Mouse (Mus musculus): ENCODE measurements around the gene Map4k4.

The Map4k4 gene

DNA sequence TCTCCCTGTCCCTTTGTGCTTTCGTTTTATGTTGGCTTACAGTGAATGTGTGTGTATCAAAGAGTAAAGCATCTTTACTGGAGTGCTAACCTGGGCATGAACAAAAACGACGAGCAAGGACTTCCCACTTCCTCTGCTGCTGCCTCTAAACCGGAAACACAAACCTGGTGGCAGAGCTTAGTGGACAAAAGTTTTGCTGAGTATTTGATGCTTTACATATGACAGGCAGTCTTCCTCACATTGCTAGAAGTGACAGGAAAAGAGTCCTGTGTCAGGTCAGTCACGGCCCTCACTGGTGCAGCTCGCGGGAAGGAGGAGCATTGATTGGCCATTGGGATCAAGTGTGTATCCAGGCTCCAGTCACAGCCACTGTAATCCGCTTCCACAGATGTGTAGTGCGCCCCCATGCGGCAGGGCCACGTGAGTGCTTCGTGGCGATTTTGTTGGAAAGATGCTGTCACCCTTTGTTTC is 35.7 kb downstream of the Map4k4 start:
- under 1% methylated on average over 13 of the region's 13 CpGs for WGBS

DNA sequence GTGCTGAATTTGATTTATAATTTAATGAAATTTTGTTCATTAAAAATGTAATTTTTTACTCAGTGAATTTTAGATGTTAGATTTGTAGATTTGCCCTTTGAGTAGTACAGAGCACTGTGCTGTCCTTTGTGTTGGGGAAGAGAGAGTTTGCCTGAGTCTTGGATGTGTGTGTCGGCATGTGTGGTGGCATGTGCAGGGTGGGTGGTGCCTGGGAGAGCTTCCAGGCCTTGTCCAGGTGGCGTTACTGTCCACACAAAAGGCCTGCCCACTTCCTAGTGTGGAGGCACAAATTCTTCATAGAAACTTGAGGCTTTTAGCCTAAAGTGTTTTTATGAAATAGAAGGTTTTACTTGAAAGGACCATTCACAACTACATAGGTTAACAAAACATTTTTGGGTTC is 36.2 kb downstream of the Map4k4 start:
- 11% methylated on average over 2 of the region's 2 CpGs for WGBS

DNA sequence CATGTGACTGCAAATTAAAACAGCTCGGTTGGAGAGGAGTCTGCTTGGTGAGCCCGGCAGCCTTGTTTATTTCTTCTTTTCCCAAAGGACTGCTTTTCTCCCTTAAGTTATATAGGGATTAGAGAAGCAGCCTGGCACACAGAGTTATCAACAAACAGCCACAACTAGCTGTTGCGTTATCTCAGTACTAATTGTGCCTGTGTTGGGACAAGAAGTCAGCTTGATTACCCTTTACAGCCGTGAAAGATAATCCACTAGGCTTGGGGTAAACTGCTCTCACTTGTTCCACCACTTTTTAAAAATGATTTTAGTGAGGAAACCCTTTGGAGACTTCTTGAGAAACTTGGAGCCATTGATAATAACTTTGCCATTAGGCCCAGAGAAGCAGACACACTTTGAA is 36.9 kb downstream of the Map4k4 start:
- 34% methylated on average over 4 of the region's 4 CpGs for WGBS

DNA sequence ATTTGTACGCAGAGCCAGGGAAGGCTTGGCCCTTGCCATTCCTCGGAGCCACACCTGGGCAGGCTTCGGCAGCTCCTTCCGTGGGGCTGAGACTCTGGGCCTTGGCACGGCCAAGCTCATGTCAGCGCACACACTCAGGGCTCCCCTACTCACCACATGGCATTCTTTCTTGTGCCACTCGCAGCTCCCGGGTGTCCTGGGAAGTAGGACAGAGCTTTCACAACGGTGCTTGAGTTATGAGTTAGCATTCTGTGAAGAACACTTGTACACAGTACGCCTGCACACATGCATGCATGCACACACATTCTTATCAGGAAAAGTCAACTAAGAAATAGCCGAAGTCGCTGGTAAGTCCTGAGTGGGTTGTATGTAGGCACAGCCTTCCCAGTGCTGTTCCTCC is 38.7 kb downstream of the Map4k4 start:
- WGBS = 40% methylated on average over 12 of the region's 12 CpGs

DNA sequence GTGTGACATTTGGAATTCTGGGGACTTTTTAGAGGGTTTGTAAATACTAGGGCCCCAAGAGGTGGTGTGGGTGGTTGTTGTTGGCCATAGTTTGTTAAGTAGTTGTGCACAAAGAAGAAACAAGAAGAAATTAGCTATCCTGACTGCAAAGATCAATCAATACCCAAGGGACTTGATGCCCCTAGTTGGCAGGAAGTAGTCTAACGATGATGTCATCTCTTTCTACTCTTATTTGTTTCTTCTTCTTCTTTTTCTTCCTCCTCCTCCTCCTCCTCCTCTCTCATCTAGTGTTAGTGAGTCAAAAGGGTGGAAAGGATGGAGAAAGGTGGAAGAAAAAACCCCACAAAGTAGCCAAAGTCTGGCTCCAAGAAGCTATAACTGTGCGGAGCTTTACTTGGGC is 39.6 kb downstream of the Map4k4 start:
- 63% methylated on average over 2 of the region's 2 CpGs for whole genome bisulfite sequencing

DNA sequence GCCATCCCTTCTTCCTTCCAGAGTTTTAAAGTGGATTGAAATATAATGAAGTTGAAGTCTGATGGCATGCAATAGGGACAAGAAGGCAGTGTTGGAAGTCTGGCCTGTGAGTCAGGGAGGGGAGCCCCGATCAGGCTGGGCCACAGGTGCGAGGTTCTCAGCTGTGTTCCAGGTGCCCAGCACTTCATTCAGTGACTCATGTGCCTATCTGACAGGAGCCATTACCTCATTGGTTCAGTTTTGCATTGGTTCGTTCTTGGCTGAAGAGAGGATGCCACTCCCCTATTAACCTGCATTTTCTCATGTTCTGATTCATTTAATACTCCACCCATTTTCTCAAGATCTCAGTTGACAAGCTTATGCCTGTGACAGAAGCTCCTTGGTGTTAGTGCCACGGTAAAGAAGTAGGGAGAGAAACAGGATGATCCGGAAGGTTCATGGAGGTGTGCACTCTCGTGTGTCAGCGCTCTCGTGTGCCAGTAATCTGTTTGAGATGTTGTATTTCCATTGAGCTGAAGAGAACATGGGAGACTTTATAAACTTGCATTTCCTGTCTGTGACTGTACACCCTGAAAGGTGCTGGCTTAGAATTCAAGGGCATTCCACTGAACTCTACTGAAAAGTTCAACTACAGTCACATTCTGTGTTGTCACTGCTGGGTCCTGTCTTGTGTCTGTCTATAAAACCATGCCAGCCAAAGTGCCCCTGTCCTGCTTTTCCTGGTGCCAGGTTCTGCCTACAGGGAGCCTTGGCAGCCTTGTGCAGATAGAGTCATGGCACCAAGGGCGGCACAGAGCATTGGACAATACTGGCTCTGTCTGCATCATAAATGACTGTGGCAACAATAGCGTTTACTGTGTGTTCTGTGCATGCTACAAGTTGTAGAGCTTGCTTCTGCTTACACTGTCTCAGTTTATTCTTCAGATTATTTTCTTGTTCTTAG is 40.8 kb downstream of the Map4k4 start:
- WGBS = 60% methylated on average over 10 of the region's 10 CpGs

DNA sequence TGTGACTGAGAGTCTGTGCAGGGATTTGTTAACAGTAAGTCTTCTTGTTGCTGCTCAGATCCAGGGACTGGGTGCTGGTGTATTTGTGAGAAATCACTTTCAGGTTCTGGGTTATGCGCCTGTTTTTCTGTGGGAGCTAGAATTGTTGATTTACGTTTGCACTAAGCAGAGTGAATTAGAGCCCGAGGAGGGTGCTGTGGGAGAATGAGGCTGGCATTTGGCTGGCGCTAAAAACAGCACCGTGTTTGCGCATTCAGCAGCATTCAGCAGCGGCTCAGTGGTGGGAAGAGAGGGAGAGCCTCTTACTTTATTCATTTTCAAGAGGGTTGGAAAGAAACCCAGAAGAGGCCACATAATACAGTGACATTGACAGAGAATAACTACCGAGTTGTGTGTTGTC is 42.2 kb downstream of the Map4k4 start:
- WGBS = 8% methylated on average over 8 of the region's 8 CpGs

DNA sequence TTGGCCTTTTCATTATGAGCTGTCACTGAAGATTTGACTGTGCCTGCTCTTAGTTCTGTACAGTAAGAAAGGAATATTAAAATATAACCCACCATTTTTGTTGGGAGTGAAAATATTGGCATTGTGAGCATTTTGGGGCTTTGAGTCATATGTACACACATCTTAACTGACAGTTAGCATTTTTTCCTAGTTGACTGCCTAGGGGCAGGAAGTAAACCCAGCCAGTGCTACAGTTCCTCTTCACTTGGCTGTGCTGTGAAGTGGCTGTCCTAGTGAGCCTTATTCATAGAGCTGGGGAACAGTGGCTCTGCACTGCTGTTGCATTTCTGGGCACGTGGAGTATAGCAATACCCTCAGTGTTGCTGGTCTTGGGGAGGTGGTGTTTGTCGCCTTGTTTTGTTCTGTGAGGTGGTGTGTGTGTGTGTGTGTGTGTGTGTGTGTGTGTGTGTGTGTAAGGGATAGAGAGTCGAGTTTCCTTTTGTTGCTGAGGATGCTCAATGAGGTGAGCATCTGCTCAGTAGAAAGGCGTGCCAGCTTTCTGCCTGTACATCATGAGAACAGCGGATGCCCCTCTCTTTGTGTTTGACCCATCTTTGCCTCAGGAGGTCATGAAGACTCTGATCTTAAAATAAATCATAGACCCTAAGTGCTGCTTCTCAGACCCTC is 43.7 kb downstream of the Map4k4 start:
- WGBS = 35% methylated on average over 5 of the region's 5 CpGs

DNA sequence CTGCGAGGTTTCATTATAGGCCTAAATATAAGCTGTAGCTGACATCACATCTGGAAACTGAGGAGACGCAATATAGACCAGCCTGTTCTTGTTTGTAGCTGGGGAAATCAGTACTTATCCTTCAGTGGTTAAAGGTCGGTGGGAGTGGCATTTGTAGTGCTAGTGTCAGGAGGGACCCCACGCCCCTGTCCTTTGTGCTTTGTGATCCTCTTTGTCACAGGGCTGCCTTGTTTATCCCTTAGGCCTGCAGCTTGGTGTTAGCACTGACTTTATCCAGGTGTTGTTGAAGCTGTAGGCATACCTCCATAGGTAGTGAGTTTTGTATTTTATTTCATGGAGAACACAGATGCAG is 44.2 kb downstream of the Map4k4 start:
- WGBS = 52% methylated on average over 4 of the region's 4 CpGs

DNA sequence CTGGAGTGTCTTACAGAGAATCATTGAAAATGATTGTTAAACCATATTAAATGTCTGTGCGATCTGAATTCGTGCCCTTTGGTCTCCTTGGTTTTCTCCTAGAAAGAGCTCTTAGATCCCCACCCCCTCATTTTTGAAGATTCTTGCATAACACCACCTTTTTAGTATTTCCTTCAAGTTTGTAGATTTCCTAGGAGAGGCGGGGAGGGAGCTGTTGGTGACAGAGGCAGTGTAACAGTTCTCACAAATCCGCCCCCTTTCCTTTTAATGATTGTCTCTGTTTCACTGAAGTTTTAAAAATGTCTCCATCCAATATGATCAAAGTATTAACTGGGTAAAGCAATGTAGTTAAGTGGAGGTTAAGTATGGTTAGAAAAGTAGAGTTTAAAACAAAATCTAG is 45.7 kb downstream of the Map4k4 start:
- WGBS = 26% methylated on average over 4 of the region's 4 CpGs

DNA sequence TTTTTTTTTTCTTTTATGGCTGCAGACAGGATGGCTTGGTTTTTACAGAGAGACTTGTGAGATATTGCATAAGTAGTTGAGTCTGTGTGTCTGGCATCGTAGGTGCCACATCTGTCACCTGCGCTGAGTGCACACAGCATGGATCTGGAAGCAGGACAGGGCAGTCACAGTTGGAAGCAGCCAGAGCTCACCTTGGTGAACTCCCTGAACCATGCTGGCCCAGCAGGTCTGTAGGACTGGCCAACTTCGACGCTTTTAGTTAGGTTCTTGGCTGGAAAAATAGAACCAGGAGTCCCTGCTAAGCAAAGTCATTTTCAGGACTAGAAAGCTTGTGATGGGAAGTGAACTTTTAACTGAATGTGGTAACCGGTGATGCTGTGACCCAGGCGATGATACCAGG is 46.5 kb downstream of the Map4k4 start:
- 34% methylated on average over 6 of the region's 6 CpGs for WGBS

DNA sequence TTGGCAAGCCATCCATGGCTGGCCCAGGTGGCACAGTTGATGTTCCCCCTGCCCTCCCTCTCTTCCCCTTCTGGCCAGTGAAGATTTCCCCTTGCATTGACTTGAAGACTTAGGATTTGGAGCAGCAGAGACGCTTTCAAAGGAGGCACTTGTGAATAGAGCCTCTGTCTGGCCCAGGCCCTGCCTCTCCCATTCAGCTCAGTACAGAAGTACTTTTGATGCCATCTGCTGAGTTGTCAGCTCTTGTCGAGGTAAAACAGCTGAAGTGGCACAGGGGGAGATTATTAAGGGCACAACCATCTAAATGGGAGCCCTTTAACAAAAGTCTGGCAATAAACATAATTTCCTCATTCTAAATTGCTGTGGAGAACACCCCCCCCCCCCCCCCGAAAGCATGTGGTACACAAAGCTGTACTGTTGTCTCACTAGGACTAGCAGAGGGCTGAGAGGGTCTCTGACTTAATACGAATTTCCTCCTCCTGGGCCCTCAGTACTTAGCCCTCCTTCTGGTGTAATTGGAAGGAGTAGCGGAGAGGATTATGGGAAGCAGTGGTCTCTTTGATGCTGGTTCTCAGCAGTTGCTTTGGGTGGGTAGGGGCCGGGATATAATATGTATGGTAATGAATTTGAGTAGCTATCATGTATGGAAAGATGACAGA is 47.1 kb downstream of the Map4k4 start:
- WGBS = 38% methylated on average over 6 of the region's 6 CpGs

DNA sequence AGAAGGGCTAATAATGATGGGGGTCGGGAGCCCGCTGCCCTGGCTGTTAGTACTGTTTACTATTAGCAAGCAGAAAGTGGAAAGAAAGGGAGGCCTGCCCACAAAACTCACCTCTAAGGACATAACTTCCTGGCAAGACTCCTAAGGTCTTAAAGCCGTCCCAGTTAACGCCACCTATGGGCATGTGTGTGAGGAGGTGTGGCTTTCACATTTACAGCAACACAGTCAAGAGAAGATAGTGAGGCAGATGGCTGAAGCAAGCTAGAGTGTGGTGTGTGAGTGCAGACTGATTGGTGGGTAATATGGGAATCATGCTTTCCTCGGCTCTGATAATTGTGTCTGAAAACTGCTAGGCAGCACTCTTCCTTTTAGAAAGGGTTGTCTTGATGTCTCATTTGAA is 48.5 kb downstream of the Map4k4 start:
- 21% methylated on average over 5 of the region's 5 CpGs for WGBS

DNA sequence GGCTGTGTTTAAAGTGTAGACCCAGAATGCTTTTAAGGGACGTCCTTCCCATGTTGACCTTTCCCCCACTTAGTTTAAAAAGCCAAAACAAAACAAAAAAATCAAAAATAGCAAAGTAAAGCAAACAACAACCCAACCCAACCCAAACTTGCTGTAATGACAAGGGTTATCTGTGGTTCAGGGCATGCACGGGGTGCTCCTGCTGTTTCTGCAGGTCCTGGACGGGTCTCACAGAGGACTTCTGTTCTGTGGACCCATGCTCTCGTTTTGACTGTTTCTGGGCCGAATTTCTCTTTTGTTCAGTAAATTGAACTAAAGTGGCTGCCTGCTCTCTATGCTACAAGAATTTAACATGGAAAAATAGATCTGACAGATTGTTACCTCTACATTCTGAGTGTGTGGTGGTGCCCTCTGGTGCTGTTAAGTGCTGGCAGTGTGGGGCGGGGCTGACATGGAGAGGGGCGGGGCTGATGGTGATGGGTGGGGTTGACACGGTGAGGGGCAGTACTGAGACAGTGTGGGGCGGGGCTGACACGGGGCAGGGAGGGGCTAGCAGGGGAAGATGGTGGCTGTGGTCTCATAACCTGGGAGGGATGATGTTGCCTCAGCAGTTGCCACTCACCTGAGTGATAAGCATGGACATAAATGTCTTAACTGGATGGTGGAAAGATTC is 49.2 kb downstream of the Map4k4 start:
- WGBS = 25% methylated on average over 10 of the region's 10 CpGs

DNA sequence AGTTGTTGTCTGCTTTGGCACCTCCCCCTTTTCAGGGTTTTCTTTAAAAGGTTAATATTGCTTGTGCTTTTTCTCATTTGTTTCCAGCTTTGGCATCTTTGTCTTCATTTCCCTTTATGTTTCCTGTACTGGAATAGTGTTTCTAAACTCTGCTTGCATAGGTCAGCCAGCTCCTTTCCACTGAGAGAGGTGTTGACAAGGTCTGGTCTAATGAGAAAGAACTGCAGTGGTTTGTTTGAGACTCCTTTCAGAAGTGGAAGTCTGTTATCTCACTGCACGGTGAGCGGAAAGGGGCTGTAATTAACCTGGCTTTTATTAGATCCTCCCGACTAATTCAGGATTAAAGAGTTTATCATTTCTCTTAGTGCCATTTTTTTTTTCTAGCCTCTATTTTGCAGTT is 49.9 kb downstream of the Map4k4 start:
- 55% methylated on average over 3 of the region's 3 CpGs for WGBS

DNA sequence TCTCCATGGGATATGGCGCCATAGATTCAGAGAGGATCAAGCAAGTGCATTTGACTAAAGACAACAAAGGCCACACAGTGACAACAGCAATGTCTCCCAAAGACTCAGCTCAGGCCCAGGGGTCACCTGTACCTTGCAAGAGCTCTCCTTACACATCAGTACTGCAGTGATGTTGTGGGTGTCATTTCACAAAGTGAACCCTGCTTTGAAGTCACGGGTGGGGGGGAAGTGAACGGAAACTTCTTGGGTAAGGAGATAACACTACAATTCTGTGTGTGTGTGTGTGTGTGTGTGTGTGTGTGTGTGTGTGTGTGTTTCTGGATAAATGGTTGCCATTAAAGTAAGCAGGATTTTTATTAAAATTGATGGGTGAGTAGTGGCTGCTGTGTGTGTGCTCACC is 53.9 kb downstream of the Map4k4 start:
- 68% methylated on average over 3 of the region's 3 CpGs for WGBS

DNA sequence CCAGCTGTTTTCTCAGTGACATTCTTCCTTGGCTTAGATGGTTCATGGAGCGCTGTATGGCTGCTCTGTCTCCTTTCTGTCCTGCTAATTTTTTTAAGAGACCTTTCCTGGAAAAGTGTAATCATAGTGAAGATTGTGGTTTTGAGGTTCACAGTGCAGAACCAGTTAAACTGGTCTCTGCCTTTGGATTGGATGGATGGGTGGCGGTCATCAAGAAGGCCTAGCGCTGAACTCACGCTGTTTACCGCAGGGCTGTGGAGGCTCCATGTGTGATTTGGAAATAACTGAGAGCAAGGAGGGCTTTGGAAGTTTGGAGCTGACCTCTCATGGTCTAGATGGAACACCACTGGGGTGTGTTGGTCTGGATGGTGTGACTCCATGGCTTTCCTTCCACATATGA is 56.0 kb downstream of the Map4k4 start:
- WGBS = 89% methylated on average over 5 of the region's 5 CpGs

DNA sequence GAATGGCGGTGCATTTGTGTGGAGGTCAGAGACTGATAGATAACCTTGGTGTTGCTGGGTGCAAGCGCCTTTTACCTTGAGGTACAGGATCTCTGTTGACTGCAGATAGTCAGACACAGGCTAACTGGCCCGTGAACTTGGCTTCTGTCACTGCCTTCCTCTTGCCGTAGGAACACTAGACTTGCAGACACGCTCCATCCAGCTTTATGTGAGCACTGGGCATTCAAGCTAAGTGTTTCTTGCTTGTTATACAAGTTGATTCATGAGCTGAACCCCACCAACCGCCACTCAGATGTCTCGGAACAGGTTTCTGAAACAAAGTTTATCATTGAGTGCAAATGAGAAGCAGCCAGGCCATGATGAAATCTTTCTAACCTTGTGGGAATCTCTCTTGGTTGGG is 57.3 kb downstream of the Map4k4 start:
- WGBS = 74% methylated on average over 7 of the region's 7 CpGs

DNA sequence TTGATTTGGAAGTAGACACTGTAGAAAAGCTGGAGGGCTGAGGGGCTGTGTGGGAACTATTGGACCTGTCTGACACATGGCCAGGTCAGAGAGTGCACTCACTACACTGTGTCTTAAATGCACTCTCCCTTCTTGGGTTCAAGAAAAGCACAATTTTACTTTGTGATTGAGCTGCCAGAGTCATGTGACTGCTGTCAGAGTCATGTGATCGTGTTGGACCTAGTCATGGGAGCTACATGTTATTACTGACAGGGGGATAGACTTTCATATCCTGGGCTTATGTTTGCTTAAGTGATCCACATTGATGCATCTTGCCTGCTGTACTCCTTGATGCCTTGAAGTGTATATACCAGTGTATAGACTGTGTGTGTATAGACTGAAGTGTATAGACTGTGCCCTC is 59.9 kb downstream of the Map4k4 start:
- WGBS = 85% methylated on average over 1 of the region's 1 CpGs

DNA sequence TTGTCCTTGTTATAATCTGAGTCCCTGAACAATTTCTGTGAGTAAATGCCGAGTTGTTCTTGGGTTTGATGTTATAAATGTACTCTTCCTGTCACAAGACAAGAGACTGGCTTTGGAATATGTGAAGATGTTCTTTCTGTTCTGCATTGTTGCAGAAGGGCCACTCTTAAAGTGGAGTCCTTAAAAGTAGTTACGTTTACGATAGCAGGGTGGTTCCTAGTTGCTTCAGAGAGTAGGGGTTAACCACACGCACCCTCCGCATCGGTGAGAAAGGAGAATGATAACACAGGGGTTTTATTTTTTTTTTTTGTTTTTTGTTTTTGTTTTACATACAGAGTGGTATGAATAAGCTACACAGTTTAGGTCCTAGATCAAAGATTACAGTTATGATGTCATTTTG is 60.4 kb downstream of the Map4k4 start:
- WGBS = 55% methylated on average over 6 of the region's 6 CpGs

DNA sequence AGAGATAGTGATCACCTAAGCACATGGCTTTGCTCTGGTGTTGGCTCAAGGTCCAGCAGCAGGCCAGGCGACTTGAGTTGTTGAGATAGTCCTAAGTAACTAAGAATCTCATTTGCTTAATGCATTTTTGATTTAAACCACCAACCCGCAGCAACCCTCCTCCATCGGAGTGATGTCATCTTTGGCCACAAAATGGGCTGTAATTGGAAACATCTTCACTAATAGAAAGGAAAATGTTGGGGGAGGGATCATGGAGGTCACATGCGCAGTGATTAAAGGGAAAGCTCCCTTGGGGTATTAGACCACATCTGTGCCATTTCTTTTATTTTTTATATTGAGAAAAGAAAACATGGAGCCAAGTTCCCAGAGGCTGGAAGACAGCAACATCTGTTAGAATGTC is 61.6 kb downstream of the Map4k4 start:
- 46% methylated on average over 4 of the region's 4 CpGs for WGBS

DNA sequence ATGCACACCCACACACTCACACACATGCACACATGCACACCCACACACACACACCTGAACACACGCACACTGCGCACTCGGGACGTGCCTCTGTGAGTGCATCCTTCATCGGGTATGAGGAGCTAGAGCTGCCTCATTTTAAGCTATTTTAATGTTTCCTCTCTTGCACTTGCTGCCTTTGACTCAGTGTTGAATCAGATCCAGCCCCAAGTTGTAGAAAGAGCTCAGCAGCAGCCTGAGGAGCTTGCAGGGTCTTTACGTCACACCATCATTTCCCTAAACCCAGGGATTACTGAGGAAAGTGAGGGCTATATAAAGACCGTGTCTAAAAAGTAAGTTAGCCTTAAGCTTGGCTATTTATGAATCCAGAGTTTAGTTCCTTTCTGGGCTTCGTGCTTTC is 62.1 kb downstream of the Map4k4 start:
- WGBS = 29% methylated on average over 8 of the region's 8 CpGs
